Mouse (Mus musculus) bone marrow macrophage, adult 2 months (primary cell): ENCODE data around the gene Zdhhc14.

ENCODE experiments used
- CTCF ChIP-seq: IDR thresholded peaks from 2 replicates; pipeline ENCODE4 v1.5.1; 2012; ENCODE audit warnings: low read depth, mild to moderate bottlenecking, low read length, moderate library complexity
- POLR2A ChIP-seq: IDR thresholded peaks from 2 replicates; pipeline ENCODE4 v1.6.1; 2012; ENCODE audit warnings: mild to moderate bottlenecking, low read depth, low read length, borderline replicate concordance

DNA sequence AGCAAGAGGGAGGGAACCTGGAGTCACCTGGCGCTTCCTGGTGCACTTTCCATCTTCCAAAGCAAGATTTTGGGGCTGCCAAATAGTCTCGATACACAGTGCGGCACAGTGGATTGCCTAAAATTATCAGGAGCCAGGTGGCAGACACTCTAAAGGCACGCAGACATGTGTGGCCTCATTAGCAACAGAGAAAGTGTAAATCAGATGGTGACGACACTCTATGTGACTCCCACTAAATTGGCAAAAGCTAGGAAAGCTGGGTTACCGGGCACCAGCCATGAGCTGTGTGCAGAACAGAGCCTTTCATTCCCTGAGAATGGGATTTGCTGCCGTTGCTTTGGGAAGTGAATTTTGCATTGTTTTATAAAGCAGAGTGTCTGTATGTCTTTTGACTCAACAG is 115.0 kb downstream of the Zdhhc14 start:
- TF ChIP-seq POLR2A (no peak), CTCF (no peak)
